Mouse (Mus musculus) thymus, postnatal 36 days (tissue): ENCODE measurements around the gene Tlcd1.
"Not testable (repeated sequence)": the region's sequence is repeated elsewhere in the genome, so short reads cannot be mapped to it uniquely, and the experiment has no call there.

Source experiments
- DNase-seq, 2 experiments: peaks; one replicate each; pipeline ENCODE4 v3.0.0; 2022; ENCODE audit warnings: mixed read lengths in 2 of 2

The Tlcd1 gene

DNA sequence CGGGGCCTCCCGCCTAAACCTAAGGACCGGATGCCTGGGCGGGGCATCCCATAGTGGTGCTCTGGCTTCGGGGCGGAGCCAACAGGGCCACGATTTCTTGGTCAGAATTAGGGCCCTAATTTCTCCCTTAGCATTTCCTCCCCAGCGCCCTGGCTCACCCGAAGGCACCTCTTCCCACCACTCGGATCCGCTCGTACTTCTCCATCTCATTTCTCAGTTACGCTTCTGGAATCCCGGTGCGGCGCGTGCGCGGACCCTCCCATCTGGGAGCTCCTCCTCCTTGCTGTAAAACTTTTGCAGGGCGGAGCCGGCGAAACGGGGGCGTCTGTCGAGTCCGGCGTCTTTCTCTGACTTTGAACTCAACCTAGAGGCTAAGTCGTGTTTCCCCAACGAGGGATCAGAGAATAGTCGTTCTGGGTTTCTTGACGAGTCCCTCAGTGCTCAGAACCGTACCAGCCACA lies at the start of gene Tlcd1, which contains the start of gene Nek8:
TSS of gene Tlcd1 (plus strand) at position 310 of the 461 bp plus-strand sequence.
TSS of gene Nek8 (minus strand) at position 274 of the 461 bp plus-strand sequence.
- DNase-seq: peak; percentile 95 to 96

DNA sequence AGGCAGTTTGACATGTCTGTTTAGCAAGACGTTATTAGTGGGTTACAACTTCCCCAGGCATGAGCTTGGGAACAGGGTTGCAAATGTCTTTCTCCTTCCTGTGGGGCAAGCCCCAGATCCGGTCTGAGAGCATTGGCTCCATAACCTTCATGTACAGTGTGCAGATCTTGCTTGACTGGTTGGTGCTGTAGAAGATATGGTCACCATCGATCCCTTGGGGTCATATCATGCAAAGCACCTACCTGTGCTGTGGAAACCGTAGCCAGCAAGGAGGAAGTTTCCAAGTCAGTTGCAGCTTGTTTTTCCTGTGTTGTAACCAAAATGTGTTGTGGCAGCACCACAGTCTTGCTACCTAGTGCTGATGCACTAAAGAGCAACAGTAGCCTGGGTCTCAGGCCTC lies 49.8 kb upstream of the Tlcd1 start:
- DNase-seq: no peak

DNA sequence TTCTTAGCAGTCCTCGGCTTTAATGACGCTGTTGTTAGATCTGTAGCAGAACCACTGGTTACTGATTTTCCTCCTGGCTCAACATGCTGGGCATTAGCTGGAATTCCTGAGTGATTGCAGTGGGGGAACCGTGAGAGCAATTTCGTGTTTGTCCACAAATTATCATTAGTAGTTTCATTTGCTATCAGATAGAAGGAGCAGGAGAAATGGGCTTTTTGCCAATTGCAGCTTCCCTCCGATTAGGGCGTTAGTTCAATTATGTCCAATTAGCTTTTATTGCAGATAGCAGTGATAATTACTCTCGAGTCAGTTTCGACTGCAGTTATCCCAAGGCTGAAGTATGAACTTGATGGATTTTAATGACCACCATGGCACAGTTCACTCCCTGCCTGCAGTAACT lies 47.1 kb upstream of the Tlcd1 start:
- no peak for DNase-seq

DNA sequence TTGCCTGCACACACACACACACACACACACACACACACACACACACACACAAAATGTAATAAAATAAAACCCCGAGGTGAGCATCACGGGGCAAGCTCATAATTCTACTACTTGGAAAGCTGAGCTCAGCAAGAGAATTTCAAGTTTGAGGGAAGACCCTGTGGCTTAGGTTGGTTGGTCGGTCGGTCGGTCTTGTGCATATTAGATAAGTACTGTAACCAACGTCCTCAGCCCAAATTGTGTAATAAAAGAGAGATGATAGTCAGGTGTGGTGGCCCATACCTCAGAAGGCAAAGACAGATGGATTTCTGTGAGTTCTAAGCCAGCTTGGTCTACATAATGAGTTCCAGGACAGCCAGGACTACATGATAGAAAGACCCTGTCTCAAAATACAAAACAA lies 42.6 kb upstream of the Tlcd1 start:
- no peak for DNase-seq

DNA sequence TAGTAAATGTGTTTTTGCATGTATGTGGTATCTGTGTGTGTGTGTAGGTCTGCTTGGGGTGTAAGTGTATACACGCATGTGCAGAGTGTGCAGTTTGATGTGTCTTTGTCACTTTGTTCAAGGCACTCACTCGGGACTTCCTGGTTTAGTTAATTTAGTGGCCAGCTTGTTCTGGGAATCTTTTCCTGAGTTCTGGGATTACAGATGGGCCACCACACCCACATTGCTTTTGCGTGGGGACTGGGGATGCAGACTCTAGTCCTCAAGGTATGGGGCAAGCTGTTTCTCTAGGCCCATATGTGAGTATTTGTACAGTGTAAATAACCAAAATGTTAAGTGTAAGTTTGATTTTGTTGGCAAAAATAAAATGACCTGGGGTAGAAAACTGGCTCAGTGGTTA lies 42.2 kb upstream of the Tlcd1 start:
- DNase-seq: no peak

DNA sequence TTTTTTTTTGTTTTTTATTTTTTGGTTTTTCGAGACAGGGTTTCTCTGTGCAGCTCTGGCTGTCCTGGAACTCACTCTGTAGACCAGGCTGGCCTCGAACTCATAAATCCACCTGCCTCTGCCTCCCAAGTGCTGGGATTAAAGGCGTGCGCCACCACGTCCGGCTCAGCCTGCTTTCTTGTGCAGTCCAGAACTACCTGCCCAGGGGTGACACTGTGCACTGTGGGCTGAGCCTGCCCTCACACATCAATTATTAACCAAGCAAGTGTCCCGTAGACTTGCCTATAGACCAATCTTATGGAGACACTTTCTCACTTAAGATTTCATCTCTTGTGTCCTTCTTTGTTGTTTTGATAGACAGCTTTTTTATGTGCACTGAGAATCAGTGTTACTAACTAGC lies 41.2 kb upstream of the Tlcd1 start:
- DNase-seq: not testable (repeated sequence)

DNA sequence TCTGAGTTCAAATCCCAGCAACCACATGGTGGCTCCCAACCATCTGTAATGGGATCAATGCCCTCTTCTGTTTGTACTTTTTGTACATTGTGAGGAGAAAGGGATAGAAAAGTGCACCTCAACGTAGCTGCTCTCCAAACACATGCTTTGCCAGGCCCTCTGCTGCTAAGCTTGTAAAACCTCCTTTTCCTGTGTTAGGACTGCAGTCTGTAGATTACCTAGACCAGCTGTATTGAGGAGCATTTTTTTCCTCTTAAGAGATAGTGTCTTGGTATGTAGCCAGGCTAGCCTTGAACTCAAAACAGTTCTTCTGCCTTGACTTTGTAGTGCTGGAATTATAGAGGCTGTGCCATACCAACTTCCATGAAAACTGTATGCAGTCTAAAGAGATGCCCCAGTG lies 40.4 kb upstream of the Tlcd1 start:
- no peak for DNase-seq

DNA sequence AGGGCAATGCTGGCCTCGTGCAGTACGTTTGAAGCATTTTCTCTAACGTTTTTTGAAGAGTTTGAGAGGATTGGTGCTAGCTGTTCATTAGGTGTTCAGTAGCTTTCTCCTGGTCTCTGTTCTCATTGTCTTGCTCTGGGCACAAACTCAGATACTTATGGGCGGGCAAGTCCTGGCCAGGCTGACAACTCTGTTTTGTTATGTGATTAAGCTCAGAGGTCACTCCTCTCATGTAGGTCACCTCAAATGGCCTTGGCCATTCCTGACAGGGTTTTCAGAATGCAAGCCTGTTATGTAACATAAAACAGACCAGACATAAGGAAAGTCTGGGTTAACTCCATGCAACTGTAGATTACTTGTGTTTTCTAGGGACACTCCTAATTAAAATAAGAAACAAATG lies 38.9 kb upstream of the Tlcd1 start:
- DNase-seq: no peak

DNA sequence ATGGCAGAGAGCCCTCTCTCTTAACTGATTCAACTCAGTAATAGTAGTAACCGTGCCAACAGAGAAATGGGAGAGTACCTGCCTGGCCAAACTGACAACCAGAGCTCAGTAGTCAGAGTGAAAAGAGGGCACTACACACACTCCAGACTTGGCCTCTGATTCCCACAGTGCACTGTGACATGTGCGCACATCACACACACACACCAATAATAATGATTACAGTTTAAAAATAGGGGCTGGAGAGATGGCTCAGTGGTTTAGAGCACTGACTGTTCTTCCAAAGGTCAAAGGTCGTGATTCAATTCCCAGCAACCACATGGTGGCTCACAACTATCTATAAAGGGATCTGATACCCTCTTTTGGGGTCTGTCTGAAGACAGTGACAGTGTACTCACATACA lies 38.5 kb upstream of the Tlcd1 start:
- DNase-seq: no peak

DNA sequence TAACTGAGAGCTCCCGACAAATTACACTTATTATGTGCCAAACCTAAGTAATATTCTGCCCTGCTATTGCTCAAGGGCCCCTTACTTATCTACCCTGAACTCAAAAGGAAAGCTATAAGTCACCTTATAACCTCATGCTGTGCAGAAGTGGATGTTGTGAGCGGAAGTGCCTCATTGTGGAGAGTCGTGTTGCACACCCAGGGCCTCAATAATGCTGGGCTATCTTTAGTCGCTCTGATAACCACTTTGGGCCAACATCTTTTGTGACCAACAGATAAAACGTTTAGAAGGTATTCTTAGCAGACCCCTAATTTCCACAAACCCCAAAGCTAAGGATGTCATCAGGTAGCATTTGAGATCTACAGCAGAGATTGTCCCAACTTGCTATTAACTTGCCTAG lies 35.8 kb upstream of the Tlcd1 start:
- no peak for DNase-seq

DNA sequence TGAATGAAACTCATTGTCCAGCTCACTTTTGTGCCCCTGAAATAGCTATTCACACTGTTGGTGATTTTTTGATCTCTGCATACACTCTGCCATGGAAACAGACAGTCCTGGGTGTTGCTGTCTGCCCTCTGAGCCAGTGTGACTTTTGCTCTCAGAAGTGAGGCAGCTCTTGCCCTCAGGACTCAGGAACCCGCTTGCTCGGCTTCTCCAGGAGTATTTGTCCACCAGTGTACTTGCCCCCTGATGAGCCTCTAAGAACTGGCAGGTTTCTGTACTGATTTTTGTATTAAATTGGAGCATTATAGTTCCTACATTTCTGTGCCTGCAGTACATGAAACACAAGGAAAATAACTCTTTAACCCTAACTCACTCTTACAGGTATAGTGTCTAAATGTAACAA lies 33.0 kb upstream of the Tlcd1 start:
- no peak for DNase-seq

DNA sequence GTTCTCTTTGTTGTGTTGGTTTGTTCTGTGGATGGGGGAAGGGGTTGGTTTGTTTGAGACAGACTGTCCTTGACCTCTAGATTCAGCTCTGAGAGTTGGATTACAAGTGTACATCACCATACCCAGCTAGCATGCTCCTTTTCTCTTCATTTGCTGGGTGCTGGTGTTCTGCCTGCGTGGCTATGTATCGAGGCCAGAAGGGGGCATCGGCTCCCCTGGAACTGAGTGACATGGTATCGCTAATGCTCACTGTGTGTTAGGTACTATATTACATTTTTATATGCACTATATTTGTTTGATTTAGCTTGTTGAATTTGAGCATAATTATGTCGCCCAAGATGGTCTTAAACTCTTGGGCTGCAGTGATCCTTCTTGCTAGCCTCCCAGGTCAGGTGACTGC lies 30.3 kb upstream of the Tlcd1 start:
- DNase-seq: peak in 1 of 2 experiments; percentile 16

DNA sequence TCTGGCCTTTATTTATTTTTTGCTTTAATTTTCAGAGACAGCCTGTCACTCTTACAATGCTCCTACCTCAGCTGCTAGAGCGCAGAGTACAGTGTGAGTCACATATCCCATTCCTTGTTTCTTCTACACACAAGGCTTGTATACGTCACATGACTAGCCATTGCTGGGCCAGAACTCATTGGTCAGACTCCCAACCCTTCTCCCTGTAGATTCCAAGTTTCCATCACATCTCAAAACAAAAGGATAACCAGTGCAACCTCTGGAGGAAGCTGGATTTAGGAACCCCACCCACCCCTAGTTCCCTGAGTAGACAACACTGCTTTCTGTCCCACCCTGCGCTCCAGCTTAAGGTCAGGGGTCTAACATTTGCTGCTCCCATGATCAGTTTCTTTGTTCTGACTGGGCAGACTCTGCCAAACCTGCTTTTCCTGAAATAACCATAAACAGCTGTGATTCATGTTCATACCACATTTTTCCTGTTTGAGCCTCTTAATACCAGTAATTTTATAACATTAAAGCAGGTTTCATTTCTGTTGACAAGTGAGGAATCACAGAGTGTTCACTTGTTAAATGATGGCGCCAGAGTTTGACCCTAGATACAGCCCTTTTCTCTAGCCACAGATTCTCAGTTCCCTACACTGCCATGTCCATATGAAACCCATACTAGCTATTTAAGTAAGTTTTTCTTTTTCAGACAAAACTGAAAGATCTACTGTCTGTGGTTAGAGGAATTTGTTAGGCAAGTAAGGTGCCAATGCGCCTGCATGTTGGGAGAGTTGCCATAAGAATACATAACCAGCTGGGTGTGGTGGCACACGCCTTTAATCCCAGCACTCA lies 29.6 kb upstream of the Tlcd1 start:
- DNase-seq: no peak

DNA sequence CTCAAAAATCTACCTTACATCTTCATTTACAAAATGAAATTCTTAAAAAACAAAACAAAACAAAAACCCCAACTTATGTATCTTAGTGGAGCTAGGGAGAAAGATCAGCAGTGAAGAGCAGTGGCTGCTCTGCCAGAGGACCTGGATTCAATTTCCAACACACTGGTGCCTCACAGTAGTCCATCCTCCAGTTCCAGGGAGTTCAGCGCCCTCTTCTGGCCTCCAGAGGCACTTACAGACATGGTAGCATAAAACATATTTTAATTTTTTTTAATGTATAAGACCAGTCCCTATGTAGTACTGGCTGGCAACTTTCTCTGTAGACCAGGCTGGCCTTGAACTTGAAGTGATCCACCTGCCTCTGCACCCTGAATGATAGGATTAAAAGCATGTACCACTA lies 25.4 kb upstream of the Tlcd1 start:
- peak in 1 of 2 experiments; percentile 22 for DNase-seq

DNA sequence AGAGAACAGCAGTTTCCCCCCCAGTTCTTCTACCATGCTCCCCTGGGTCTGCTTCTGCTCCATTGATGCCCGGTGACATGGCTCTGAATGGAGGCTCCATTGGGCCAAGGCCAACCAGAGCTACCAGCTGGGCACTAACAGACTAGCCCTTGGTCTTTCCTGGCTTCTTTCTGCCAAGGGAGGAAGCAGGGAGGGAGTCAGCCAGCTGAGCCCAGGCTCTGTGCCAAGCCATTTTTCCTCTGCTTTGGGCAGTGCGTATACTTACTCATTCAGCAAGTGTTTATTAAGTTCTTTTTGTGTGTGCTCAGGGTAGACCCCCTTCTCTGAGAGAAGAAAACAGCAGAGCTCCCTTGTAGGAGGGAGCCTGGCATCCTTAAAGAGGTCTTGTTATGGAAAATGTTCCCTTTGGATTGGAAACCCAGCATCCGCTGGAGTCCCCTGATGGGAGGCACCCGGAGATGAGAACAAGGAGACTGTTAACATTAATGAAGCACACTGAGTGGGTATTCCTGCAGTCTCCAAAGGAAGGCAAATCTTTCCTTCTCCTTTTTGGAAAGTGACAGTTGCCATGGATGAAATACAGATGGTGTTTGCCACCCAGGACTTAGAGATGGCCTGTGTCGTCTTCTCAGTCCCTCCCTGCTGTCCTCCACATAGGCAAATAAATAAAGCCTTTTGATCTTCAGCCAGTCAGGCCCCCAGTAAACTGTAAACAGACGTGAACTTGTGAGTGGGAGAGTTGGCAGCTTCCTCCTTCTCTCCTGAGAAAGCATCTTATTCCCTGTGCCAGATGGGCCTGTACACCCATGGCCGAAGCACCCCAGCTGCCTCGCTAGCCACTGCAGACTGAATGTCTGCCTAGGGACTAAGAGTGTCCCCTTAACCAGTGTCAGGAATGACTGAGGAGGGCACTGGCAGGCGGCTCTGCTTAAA lies 23.9 kb upstream of the Tlcd1 start:
- no peak for DNase-seq

DNA sequence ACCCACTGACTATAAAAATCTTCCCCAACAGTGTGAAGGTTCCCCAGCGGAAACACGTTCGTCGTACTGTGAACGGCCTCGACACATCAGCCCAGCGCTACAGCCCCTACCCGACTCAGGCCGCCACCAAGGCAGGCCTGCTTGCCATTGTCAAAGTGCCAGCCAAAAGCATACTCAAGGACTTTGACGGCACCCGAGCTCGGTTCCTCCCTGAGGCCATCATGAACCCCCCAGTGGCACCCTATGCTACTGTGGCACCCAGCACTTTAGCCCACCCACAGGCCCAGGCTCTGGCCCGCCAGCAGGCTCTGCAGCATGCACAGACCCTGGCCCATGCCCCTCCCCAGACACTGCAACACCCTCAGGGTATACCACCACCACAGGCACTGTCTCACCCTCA lies 22.7 kb upstream of the Tlcd1 start:
- DNase-seq: no peak

DNA sequence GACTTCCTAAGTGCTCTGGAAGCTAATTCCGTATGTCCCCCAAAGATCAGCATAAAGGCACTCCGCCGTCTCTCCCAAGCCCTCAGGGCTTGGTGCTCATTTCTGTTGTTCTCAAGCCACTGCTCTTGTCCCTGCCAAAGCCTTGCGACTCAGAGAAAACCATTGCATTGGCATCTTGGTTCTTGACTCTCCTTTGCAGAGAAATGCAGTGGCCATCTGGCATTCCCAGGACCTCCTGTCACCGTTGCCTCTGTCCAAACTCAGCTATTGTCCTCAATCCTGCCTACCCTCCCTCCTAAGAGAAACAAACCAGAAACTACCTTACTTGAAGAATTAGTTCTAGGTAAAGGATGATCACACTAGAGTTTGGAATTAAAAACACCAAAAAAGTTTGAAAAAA lies 20.8 kb upstream of the Tlcd1 start:
- DNase-seq: no peak

DNA sequence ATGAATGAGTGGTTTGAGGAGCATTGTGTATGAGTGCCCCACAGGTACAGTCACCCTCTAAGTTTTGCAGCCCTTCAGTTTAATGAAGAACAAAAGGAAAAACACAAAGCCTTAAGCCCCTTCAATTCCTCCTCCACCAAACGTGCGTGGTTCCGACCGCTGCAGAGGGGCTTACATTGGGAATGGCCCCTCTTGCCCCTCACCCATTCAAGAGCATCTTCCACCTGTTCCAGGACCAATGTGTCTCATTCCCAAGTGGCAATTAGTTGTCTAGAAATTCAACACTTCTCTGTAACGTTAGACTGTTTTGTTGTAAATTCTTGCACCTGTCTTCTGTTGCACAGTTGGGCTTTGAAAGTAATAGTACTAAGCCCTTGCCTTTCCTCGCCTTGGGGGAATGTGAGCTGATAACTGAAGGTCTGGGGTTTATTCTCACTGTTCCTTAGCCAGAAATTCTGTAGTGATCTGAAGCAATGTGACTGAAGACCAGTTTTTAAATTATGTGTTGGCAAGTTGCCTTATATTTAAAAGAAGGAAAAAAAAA lies 20.3 kb upstream of the Tlcd1 start:
- DNase-seq: no peak

DNA sequence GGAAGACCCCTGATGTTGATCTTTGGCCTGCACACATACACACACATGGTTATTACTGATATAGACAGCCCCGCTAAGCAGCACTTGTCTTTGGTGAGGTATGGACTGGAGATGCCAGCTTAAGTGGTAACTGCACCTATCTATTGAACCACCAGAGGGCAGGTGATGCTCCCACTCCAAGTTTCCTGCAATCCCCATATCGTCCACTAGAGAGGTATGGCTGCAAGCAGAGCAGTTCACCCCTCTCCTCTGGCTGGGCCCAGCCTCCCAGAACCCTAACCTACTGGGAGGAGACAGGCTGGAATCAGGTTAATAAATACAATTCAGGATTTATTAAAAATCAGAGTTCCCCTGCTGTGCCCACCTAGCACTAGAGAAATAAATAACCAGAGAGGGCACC lies 17.4 kb upstream of the Tlcd1 start:
- DNase-seq: peak; percentile 74 to 77

DNA sequence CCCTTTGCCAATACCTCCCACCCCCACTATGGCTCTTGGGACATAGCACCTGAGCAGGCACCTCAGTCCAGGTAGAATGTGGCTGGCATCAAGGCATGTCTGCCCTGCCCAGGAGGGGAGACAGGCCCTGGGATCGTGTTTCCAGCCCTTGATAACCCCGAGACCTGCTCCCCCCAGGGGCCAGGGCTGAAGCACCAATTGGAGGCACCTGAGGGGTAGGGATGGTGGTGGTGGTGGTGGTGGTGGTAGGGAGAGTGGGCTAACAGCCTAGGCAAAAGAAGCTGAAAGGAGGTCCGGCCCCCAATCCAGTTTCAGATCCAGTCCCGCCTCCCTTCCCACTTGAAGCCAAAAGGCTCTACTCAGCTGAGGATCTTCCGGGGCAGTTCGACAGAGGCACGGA lies 17.0 kb upstream of the Tlcd1 start:
- peak in 1 of 2 experiments; percentile 40 for DNase-seq

DNA sequence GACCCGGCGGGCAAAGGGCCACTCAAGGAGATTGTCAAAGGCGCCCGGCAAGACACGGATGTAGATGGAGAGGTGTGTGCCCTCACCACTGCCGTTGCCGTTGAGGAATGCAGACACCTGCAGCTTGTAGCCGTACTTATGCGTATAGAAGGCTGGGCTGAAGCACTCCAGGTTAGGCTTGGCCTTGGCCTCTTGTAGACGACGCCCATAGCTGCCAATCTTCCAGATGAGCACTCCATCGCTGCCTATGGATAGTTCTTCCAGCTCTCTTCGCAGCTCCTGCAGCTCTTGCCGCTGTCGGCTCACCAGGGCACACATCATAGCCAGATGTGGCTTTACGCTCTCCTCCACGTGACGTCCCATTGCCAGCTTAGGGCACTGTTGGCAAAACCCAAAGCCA lies 16.3 kb upstream of the Tlcd1 start:
- peak in 1 of 2 experiments; percentile 13 for DNase-seq

DNA sequence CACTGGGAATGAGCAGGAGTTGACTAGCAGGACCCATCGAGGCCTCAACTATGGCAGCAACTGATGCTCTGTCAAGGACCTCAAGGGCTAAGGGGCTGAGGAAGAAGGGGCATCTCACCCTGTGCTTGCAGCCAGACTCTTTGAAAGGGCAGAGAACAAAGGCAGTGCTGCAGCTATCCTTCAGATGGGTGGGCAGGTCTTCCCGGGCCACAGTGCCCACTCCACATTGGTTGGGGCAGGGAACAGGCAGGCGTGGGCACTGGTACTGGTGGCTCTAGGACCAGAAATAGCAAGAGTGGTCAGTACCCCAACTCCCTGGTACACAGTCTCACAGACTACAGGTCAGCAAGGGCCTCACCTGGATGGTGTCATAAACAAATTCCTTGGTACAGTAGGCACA lies 15.8 kb upstream of the Tlcd1 start:
- DNase-seq: no peak

DNA sequence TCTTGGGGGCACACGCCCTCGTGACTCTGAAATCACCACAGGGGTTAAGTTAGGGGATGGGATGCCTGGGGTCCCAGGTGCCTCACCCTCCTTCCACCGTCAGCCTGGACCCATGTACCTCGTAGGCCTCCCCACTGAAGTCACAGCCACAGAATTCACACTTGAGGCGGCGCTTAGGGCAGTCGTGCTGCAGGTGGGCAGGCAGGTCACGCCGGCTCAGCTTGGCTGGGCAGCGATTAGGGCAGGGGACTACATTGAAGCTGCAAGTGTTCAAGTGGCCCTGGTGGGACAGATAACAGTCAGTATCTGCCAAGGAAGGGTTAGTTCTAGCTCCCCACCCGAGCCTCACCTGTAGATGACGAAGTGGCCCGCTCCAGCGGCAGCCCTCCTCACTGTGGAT lies 15.3 kb upstream of the Tlcd1 start:
- DNase-seq: no peak
